Mouse (Mus musculus): ENCODE results near the gene Adora2a. TPM values are rescaled to one million over a fixed set of nuclear protein-coding genes. Genes with fewer than 3 reads are reported as not detected.

Gene Adora2a
- polyA plus RNA-seq, 1 experiment from 2014 or later: 3.3 TPM

DNA sequence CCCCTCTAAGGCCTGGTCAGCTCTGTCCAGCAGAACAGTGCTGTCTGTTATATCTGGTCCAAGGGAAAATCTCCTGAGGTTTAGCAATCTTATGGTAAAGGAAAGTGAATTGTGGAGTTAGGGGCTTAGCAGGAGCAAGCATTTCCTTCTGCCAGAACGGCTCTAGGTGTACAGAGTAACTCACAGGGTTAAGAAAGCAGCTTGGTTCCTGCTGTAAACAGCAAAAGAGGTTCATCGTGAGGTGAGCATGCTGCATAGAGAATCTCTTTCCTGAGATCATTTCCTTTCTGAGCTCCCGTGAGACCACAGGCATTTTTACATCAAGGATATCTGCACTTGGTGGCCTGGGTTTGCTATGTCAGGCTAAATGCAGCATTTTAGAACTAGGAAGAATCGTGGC, 21.8 kb upstream of the Adora2a start:
- Histone ChIP-seq H3K27me3 (replicated peaks) (no peaks in the 10 kb centered on the region), H3K4me2 (no peak overlapping the region), H3K4me1 (peaks cover 8% of the 10 kb centered on the region; the same call in 1 of the 2 replicates), H3K27ac (replicated peaks) (no peak overlapping the region), H3K36me3 (peaks cover 5% of the 10 kb centered on the region), H3K4me3 (replicated peaks) (no peak overlapping the region), H3K9ac (replicated peaks) (no peak overlapping the region), H3K9me3 (replicated peaks) (no peaks in the 10 kb centered on the region)
- WGBS: 86% methylated on average over 4 of the region's 4 CpGs
- ATAC-seq (ENCODE audit: low FRiP score): no peak

DNA sequence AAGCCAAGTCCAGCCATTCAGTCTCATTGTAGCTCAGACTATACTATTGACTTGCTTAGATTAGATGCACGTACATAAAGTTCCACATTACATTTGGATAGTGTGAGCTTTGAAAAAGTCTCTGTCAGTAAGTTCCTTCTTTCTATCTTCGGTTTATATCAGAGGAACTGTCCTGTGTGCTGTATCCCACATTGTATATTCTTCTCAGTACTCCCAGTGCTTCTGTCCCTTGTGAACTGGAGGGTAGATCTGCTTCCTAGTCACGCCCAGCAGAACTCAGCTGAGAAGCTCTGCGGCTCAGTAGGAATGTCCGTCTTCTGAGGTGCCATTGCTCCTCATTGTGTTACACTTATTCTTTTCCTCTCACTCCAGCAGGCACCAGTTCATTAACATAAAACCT, 18.1 kb upstream of the Adora2a start:
- Histone ChIP-seq H3K9me3 (replicated peaks) (no peaks in the 10 kb centered on the region), H3K4me3 (replicated peaks) (no peak overlapping the region), H3K27ac (replicated peaks) (no peak overlapping the region), H3K36me3 (peaks cover 10% of the 10 kb centered on the region), H3K4me1 (peaks cover 8% of the 10 kb centered on the region; the same call in 1 of the 2 replicates), H3K27me3 (replicated peaks) (no peaks in the 10 kb centered on the region), H3K4me2 (no peak overlapping the region), H3K9ac (replicated peaks) (no peak overlapping the region)
- WGBS: 85% methylated on average over 5 of the region's 5 CpGs
- ATAC-seq (ENCODE audit: low FRiP score): no peak

DNA sequence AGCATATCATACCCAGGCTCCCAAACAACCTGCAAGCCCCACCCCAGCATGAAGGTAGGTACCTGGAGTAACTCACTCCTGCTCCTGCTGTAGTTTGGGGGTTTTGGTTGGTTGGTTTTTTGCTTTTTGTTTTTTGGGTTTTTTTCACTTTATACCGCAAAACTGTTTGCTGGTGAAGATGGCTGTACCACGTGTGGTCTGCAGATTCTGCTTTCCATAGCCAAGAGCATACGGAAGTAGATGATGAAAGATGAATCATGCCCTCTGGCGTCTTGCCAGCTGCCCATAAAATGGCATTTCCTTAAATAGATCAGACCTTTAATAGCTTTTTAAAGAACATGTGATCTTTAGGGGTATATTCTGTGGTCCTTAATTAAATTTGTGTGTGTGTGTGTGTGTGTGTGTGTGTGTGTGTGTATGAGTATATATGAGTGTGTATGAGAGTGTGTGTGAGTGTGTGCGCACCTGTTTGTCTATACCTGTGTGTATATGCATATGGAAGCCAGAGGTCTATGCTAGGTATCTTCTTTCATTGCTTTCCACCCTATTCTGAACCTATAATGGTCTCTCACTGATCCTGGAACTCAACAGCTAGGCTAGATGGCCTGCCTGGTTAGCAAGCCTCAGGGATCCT, 16.8 kb upstream of the Adora2a start:
- WGBS: 69% methylated on average over 5 of the region's 5 CpGs
- H3K9me3 ChIP-seq (replicated peaks): no peaks in the 10 kb centered on the region

DNA sequence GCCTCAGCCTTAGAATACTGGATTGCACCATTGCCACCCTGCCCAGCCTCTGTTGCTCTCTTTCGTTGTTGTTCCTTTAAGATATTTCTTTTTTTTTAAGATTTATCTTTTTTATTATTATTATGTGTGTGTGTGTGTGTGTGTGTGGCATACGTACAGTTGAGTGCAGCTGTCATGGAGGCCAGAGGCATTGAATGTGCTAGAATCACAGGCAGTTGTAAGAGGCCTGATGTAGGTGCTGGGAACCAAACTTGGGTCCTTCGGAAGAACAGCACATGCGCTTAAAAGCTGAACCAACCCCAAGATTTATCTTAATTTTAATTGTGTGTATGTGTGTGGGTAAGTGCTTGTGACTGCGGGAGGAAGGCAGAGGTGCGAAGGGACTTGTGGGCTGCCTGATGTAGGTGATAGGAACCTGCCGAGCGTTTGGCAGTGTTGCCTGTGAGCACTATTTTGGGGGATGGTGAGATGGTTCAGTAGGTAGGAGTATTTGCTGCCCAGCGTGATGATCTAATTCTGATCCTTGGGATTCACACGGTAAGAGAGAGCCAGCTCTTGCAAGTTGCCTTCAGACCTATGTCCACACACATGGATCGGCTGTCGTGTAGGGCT, 15.4 kb upstream of the Adora2a start:
- Histone ChIP-seq H3K4me3 (replicated peaks) (no peak overlapping the region), H3K27me3 (replicated peaks) (no peaks in the 10 kb centered on the region), H3K27ac (replicated peaks) (no peak overlapping the region), H3K9me3 (replicated peaks) (no peaks in the 10 kb centered on the region), H3K4me2 (no peak overlapping the region), H3K4me1 (peaks cover 19% of the 10 kb centered on the region), H3K9ac (replicated peaks) (no peak overlapping the region), H3K36me3 (peaks cover 14% of the 10 kb centered on the region)
- no peak for ATAC-seq (ENCODE audit: low FRiP score)
- WGBS: 92% methylated on average over 12 of the region's 12 CpGs

More for the DNA sequence above, 16.8 kb upstream of the Adora2a start:
- H3K9ac ChIP-seq (replicated peaks): no peak overlapping the region
- H3K4me2 ChIP-seq: no peak overlapping the region
- H3K27ac ChIP-seq (replicated peaks): no peak overlapping the region
- peaks cover 19% of the 10 kb centered on the region for H3K4me1 ChIP-seq
- peaks cover 10% of the 10 kb centered on the region for H3K36me3 ChIP-seq
- H3K27me3 ChIP-seq (replicated peaks): no peaks in the 10 kb centered on the region
- ATAC-seq (ENCODE audit: low FRiP score): no peak
- H3K4me3 ChIP-seq (replicated peaks): no peak overlapping the region

DNA sequence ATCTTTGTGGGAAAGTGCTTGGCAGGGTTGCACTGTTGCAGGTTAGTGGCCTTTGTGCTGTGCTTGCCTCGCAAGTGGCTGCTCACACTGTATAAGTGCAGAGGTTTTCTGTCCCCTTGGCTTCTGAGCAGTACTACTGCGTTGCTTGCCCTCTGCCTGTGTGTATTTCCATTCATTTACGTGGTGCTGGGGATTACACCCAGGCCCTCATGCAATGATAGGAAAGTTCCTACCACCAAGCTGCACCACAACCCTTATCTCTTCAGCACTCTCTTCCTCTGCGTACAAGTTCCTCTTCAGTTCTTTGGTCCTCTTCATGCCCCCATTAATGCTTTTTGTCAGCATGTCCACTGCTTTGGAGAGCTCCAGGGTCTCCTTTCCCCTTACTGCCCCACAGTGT, 14.7 kb upstream of the Adora2a start:
- H3K4me2 ChIP-seq: no peak overlapping the region
- H3K9me3 ChIP-seq (replicated peaks): no peaks in the 10 kb centered on the region
- no peak overlapping the region for H3K27ac ChIP-seq (replicated peaks)
- no peaks in the 10 kb centered on the region for H3K27me3 ChIP-seq (replicated peaks)
- peaks cover 17% of the 10 kb centered on the region for H3K36me3 ChIP-seq
- peaks cover 19% of the 10 kb centered on the region for H3K4me1 ChIP-seq
- no peak overlapping the region for H3K9ac ChIP-seq (replicated peaks)
- no peak for ATAC-seq (ENCODE audit: low FRiP score)
- WGBS: 95% methylated on average over 4 of the region's 4 CpGs
- H3K4me3 ChIP-seq (replicated peaks): no peak overlapping the region

DNA sequence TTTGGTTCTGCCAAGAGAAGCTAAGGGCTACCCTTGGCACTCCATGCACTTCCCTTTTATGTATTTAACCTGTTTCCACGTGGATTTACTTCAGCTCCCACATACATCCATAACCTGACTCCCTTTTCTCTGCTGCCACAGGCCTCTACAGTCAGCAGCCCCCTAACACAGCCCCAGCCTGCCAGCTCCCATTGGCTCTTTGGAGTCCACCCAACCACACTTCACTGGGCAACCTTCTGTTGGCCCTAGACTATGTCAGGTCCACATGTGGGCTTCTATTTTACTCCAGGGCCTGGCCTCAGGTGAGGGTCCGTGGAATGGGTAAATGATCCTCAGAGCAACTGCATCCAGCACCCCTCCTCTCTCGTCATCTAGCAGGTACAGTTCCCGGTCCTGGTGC, 14.1 kb upstream of the Adora2a start:
- H3K4me2 ChIP-seq: no peak overlapping the region
- no peak overlapping the region for H3K4me3 ChIP-seq (replicated peaks)
- ATAC-seq (ENCODE audit: low FRiP score): no peak
- no peaks in the 10 kb centered on the region for H3K9me3 ChIP-seq (replicated peaks)
- H3K4me1 ChIP-seq: peaks cover 19% of the 10 kb centered on the region
- H3K27ac ChIP-seq (replicated peaks): no peak overlapping the region
- no peak overlapping the region for H3K9ac ChIP-seq (replicated peaks)
- H3K36me3 ChIP-seq: peaks cover 22% of the 10 kb centered on the region
- WGBS: 93% methylated on average over 4 of the region's 4 CpGs
- no peaks in the 10 kb centered on the region for H3K27me3 ChIP-seq (replicated peaks)

DNA sequence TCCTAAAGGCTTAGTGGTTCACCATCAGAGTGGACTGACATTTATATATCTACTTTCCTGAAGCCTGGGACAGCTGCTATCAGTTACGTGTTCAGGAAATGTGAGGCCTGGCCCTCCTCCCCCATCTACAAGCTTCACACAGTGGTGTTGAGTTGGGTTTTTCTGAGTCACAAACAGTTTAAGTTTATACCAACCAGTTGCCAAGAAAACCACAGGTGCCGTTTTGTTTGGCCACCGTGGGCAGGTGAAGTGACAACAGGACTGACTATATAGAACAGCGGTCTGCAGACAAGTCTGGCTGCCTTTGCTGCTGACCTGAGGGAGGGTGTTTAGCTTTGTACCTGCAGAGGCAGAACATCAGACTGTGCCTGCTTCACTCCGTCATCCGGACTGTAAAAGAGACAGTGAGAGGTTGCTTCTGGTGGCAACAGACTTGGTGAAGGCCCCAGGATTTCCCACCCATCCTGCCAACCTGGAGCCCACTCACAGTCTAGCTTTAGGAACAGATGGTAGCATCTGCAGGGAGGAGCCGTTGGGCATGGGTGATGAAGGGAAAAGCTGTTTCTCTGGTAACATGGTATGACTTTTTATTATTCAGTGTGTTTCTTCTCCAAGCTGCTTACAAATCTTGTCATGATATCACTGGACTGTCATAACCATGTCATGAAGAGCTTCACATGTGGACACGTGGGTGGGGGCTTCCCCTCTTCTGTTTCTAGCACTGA, 13.2 kb upstream of the Adora2a start:
- Histone ChIP-seq H3K27me3 (replicated peaks) (no peaks in the 10 kb centered on the region), H3K4me2 (no peak overlapping the region), H3K36me3 (peaks cover 31% of the 10 kb centered on the region), H3K9ac (replicated peaks) (no peak overlapping the region), H3K9me3 (replicated peaks) (no peaks in the 10 kb centered on the region), H3K4me3 (replicated peaks) (no peak overlapping the region), H3K27ac (replicated peaks) (peak overlapping the region; percentile 52), H3K4me1 (peaks cover 19% of the 10 kb centered on the region)
- 80% methylated on average over 8 of the region's 8 CpGs for WGBS
- ATAC-seq (ENCODE audit: low FRiP score): 0 out of 2 replicates have a peak, but pooled peaks have one; percentile 11

DNA sequence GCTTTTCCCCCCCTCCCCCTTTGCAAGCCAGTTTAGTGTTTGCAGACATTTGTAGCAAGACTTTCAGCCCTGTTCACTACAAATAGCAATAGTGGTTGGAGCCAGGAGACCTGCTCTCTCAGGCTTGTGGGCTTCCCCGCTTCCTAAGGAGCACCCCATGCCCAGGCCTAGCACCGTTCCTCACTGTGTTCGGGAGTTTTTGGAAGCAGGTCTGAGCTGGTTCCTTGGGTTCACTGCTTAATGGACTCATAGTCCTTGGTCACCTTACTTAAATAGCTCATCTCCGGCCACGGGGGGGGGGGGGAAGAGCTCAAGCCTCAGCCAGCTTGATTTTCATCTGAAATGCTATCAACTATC, 12.7 kb upstream of the Adora2a start:
- Histone ChIP-seq H3K4me2 (no peak overlapping the region), H3K9me3 (replicated peaks) (no peaks in the 10 kb centered on the region), H3K27me3 (replicated peaks) (no peaks in the 10 kb centered on the region), H3K4me3 (replicated peaks) (no peak overlapping the region), H3K9ac (replicated peaks) (no peak overlapping the region), H3K4me1 (peaks cover 19% of the 10 kb centered on the region), H3K27ac (replicated peaks) (peak overlapping the region; percentile 52), H3K36me3 (peaks cover 35% of the 10 kb centered on the region)
- ATAC-seq (ENCODE audit: low FRiP score): no peak
- WGBS: 79% methylated on average over 5 of the region's 5 CpGs

DNA sequence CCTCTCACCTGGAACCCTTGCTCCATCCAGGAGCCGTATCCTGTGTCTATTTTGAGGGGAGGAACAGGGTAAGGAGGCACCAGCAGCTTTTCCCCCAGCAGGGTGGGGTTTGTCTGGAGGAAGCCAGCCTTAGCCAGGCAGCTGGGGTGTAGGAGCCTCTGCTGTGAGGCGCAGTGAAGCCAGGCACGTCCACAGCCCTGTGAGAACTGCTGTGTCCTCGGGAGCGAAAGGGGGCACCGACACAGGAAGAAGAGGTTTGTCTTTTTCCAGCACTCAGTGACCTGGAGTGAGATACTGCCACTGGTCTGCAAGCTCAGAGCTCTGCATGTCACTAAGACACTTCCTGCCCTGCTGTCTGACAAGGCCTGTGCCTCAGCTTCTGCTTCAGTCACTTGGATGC, 12.3 kb upstream of the Adora2a start:
- ATAC-seq (ENCODE audit: low FRiP score): no peak
- peaks cover 39% of the 10 kb centered on the region for H3K36me3 ChIP-seq
- no peaks in the 10 kb centered on the region for H3K27me3 ChIP-seq (replicated peaks)
- no peak overlapping the region for H3K4me3 ChIP-seq (replicated peaks)
- no peak overlapping the region for H3K4me2 ChIP-seq
- no peaks in the 10 kb centered on the region for H3K9me3 ChIP-seq (replicated peaks)
- no peak overlapping the region for H3K9ac ChIP-seq (replicated peaks)
- 76% methylated on average over 6 of the region's 6 CpGs for WGBS
- H3K27ac ChIP-seq (replicated peaks): peak overlapping the region; percentile 52
- H3K4me1 ChIP-seq: peaks cover 17% of the 10 kb centered on the region

DNA sequence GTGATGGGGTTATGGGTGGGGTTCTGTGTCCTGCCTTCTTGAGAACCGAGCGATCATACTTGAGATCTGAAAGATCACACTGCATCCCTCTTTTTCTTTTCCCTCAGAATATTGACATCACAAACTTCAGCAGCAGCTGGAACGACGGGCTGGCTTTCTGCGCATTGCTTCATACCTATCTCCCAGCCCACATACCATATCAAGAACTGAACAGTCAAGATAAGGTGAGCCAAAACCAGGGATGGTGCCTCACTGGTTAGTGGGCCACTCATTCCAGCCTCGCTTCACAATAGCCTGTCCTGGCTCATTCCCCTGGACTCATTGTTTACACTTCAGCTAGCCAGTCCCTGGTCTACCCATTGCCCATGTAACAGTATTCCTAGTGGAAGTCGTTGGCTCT, 9.5 kb upstream of the Adora2a start:
- peaks cover 45% of the 10 kb centered on the region for H3K36me3 ChIP-seq
- no peak for ATAC-seq (ENCODE audit: low FRiP score)
- 97% methylated on average over 7 of the region's 7 CpGs for WGBS

DNA sequence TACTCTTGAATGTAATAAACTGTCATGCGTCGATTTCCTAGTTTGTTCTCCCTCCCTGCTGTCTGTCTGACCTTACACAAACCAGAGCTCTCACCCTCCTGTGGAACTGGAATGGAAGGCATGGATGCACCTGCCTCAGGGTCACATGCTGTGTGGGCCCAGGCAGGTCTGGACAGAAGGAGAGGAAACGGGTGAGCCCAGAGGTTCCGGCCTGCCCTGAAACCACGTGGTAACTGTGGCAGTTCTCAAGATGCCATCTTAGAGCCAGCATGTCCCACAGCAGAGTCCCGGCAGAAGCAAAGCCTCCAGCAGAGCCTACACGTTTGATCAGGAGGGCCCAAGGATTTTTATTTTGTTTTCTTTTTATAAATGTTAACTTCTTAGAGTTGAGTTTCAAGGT, 4.3 kb upstream of the Adora2a start:
- no peak overlapping the region for H3K4me2 ChIP-seq
- H3K4me3 ChIP-seq (replicated peaks): no peak overlapping the region
- peaks cover 9% of the 10 kb centered on the region for H3K4me1 ChIP-seq
- H3K36me3 ChIP-seq: peaks cover 46% of the 10 kb centered on the region
- H3K27ac ChIP-seq (replicated peaks): no peak overlapping the region
- WGBS: 89% methylated on average over 7 of the region's 7 CpGs
- H3K9ac ChIP-seq (replicated peaks): no peak overlapping the region
- H3K9me3 ChIP-seq (replicated peaks): no peaks in the 10 kb centered on the region
- peaks cover 9% of the 10 kb centered on the region for H3K27me3 ChIP-seq (replicated peaks)
- no peak for ATAC-seq (ENCODE audit: low FRiP score)

More for the DNA sequence above, 9.5 kb upstream of the Adora2a start:
- Histone ChIP-seq H3K4me1 (peaks cover 14% of the 10 kb centered on the region), H3K4me3 (replicated peaks) (no peak overlapping the region), H3K4me2 (no peak overlapping the region), H3K9ac (replicated peaks) (no peak overlapping the region), H3K27me3 (replicated peaks) (no peaks in the 10 kb centered on the region), H3K27ac (replicated peaks) (no peak overlapping the region), H3K9me3 (replicated peaks) (no peaks in the 10 kb centered on the region)

Measured in neural tube, embryonic 15.5 days (tissue).